Mouse (Mus musculus) MEL (cell line): Measurements from ENCODE around the gene Ppfia3.

Experiments used
- CTCF ChIP-seq, 3 experiments: IDR thresholded peaks in 2 of 3; conservative IDR thresholded peaks in 1 of 3; 2 replicates each; pipeline ENCODE4 v1.5.1; 2011 to 2012; ENCODE audit warnings: low read length in 3 of 3, low read depth in 2 of 3, mild to moderate bottlenecking in 2 of 3, improper control_type of control experiment in 1 of 3, inconsistent platforms in 1 of 3, mixed read lengths in 1 of 3, moderate library complexity in 1 of 3; ENCODE audit not compliant: control insufficient read depth in 1 of 3, insufficient read depth in 1 of 3, poor library complexity in 1 of 3, severe bottlenecking in 1 of 3
- ELF1 ChIP-seq: IDR thresholded peaks from 2 replicates; pipeline ENCODE4 v1.6.1; 2014; ENCODE audit warnings: low read depth, mild to moderate bottlenecking, inconsistent platforms, low read length, improper control_type of control experiment, moderate library complexity
- EP300 ChIP-seq, 2 experiments: IDR thresholded peaks; 2 replicates each; pipeline ENCODE4 v1.6.1; 2011; ENCODE audit warnings: improper control_type of control experiment in 2 of 2, low read length in 2 of 2, low read depth in 1 of 2, mild to moderate bottlenecking in 1 of 2
- POLR2A ChIP-seq, 2 experiments: IDR thresholded peaks; 2 replicates each; pipeline ENCODE4 v1.6.1; 2011 to 2012; ENCODE audit warnings: low read length in 2 of 2, mild to moderate bottlenecking in 2 of 2, control low read depth in 1 of 2, improper control_type of control experiment in 1 of 2, low read depth in 1 of 2, moderate library complexity in 1 of 2; ENCODE audit not compliant: control insufficient read depth in 1 of 2, insufficient read depth in 1 of 2, poor library complexity in 1 of 2
- POLR2AphosphoS5 ChIP-seq: IDR thresholded peaks from 2 replicates; pipeline ENCODE4 v1.6.1; 2012; ENCODE audit warnings: low read depth, borderline replicate concordance, mild to moderate bottlenecking, inconsistent platforms, low read length, moderate library complexity, mixed read lengths
- RCOR1 ChIP-seq: IDR thresholded peaks from 2 replicates; pipeline ENCODE4 v1.6.1; 2012; ENCODE audit warnings: low read depth, mild to moderate bottlenecking, inconsistent platforms, low read length, improper control_type of control experiment
- TBP ChIP-seq: IDR thresholded peaks from 2 replicates; pipeline ENCODE4 v1.8.0; 2011; ENCODE audit warnings: low read depth, low read length, improper control_type of control experiment
- UBTF ChIP-seq: IDR thresholded peaks from 2 replicates; pipeline ENCODE4 v1.6.1; 2012; ENCODE audit warnings: low read depth, mild to moderate bottlenecking, inconsistent platforms, low read length, improper control_type of control experiment, moderate library complexity, borderline replicate concordance; ENCODE audit not compliant: insufficient read depth
- USF1 ChIP-seq: IDR thresholded peaks from 2 replicates; pipeline ENCODE4 v1.6.1; 2014; ENCODE audit warnings: low read depth, mild to moderate bottlenecking, inconsistent platforms, low read length, improper control_type of control experiment, moderate library complexity
- ZNF384 ChIP-seq: IDR thresholded peaks from 2 replicates; pipeline ENCODE4 v1.6.1; 2012; ENCODE audit warnings: low read depth, mild to moderate bottlenecking, inconsistent platforms, low read length, improper control_type of control experiment

DNA sequence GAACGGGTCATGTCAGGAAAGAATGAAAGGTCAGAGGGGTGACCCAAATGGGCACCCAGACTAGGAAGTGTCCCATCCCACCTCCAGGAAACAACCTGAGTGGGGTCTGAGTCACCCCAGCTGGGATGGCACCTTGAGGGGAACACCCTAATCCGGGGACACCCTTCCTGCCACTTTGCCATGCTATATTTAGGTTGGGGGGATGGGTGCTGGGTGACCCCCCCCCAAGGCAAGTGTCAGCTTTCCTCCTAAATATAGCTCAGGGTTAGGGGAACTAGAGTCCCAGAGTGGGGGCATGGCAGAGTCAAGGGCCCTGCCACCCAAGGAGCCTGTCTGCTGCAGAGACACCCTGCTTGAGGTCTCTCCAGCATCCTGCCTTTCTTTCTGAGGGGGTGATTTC lies 45.6 kb upstream of the Ppfia3 start:
- TF ChIP-seq ELF1 (no peak), UBTF (no peak), RCOR1 (no peak), CTCF (IDR thresholded peaks at IDR 0.05 in 2 of 3, conservative IDR thresholded peaks at IDR 0.05 in 1 of 3; ENCODE audit: control insufficient read depth in 1 of 3, insufficient read depth in 1 of 3, low read depth in 2 of 3, low read length in 3 of 3, poor library complexity in 1 of 3, severe bottlenecking in 1 of 3) (no peak), POLR2A (IDR thresholded peaks at IDR 0.05; ENCODE audit: control insufficient read depth in 1 of 2, insufficient read depth in 1 of 2, low read depth in 1 of 2, low read length in 2 of 2, poor library complexity in 1 of 2) (no peak), POLR2AphosphoS5 (no peak), EP300 (IDR thresholded peaks at IDR 0.05; ENCODE audit: low read depth in 1 of 2, low read length in 2 of 2) (no peak), USF1 (no peak), ZNF384 (no peak), TBP (no peak)
